8 mouse cellular contexts compared by ENCODE assay signal in the genomic region with DNA sequence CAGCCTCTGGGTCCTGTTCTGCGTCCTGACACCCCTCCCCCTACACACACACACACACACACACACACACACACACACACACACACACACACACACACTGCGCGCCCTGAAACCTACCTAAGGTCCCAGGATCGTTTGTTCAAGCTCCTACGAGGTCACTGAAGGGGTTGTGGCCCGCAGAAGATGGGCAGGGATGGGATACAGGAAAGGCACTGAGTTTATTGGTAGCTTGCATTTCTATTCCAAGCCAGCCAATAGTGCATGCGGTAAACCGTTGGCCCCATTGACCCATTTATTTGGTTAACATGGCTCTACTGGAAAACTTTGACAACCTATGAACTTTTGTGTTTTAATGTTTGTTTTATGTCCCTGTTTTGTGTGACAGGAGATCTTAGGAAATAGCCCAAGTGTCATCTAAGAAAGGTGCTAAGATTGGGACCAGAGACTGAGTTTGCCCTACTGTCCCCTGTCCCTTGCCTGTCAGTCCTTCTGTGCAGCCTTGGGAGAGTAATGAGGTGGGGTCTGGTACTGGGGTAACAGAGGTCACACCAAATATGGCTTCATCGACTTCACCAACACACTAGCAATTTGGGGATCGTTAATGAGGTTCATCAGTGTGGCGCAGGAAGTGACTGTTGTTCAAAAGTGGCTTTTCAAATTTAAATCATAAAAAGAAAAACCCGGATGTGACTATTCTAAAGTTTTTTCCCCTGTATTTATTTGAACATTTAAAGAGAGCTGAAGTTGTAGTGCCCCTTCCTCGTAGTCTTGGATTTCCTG. TPM values are rescaled to one million over a fixed set of nuclear protein-coding genes. Genes with fewer than 3 reads are reported as not detected.
DNase-seq lines count a peak whose midpoint lies in the region; ATAC-seq and TF ChIP-seq lines count a peak whose summit lies in the region.

No protein-coding gene starts in this region.

- H3K4me2 ChIP-seq in embryonic facial prominence, embryonic 15.5 days (replicated peaks): peak overlapping the region; percentile 76

- intact Hi-C loops in left cerebral cortex, adult 2 months (cut with DNase I): loop anchor here (5.0 kb wide), 1 partner anchor 114 kb away; the partner anchor contains the start of gene Ifnar1
- intact Hi-C loops in left cerebral cortex, postnatal 10 days (cut with DNase I): no loop called here

- H3K36me3 ChIP-seq in embryonic facial prominence, embryonic 15.5 days: no peaks in the 10 kb centered on the region
- peaks cover 28% of the 10 kb centered on the region for H3K36me3 ChIP-seq in limb, embryonic 10.5 days

- 35% methylated on average over 13 of the region's 13 CpGs for WGBS in embryonic facial prominence, embryonic 15.5 days
- WGBS in limb, embryonic 10.5 days: 43% methylated on average over 13 of the region's 13 CpGs

- no peaks in the 10 kb centered on the region for H3K27me3 ChIP-seq in embryonic facial prominence, embryonic 15.5 days
- no peaks in the 10 kb centered on the region for H3K27me3 ChIP-seq in limb, embryonic 10.5 days (ENCODE audit: low read depth, poor library complexity, severe bottlenecking)

- peak overlapping the region; percentile 88 for H3K9ac ChIP-seq in embryonic facial prominence, embryonic 15.5 days

- peak overlapping the region; percentile 94 for H3K27ac ChIP-seq in left cerebral cortex, adult 2 months
- H3K27ac ChIP-seq in embryonic facial prominence, embryonic 15.5 days (replicated peaks): peak overlapping the region; percentile 95
- peak overlapping the region; percentile 96 for H3K27ac ChIP-seq in limb, embryonic 10.5 days

- H3K4me3 ChIP-seq in left cerebral cortex, adult 2 months: peak overlapping the region; percentile 99
- H3K4me3 ChIP-seq in embryonic facial prominence, embryonic 15.5 days (replicated peaks): peak overlapping the region; percentile 98
- peak overlapping the region; percentile 84 for H3K4me3 ChIP-seq in limb, embryonic 10.5 days

- no peaks in the 10 kb centered on the region for H3K9me3 ChIP-seq in embryonic facial prominence, embryonic 15.5 days (replicated peaks)
- no peaks in the 10 kb centered on the region for H3K9me3 ChIP-seq in limb, embryonic 10.5 days (replicated peaks)

- no peak for TF ChIP-seq CTCF in left cerebral cortex, adult 2 months (IDR thresholded peaks at IDR 0.05)

- ATAC-seq in embryonic facial prominence, embryonic 15.5 days (ENCODE audit: insufficient number of reproducible peaks, low FRiP score, low TSS enrichment, low read depth): no peak

- no peak for DNase-seq in left cerebral cortex, adult 2 months (ENCODE audit: extremely low spot score in 1 of 2, low spot score in 2 of 2)
- no peak for DNase-seq in left cerebral cortex, adult 18-20 months (ENCODE audit: low spot score in 2 of 2)
- no peak for DNase-seq in limb, embryonic 10.5 days (ENCODE audit: low spot score)
- DNase-seq in naive thymus-derived CD4-positive, alpha-beta T cell, adult 2 months (ENCODE audit: low read depth): peak; percentile 63
- no peak for DNase-seq in layer of hippocampus, postnatal 10 days (ENCODE audit: low spot score in 2 of 2)
- no peak for DNase-seq in left cerebral cortex, postnatal 10 days (ENCODE audit: extremely low spot score in 1 of 2, low spot score in 2 of 2)
- DNase-seq in layer of hippocampus, adult 18-20 months (ENCODE audit: low spot score in 2 of 2): no peak

- H3K4me1 ChIP-seq in embryonic facial prominence, embryonic 15.5 days: peaks cover 29% of the 10 kb centered on the region
- peaks cover 17% of the 10 kb centered on the region for H3K4me1 ChIP-seq in limb, embryonic 10.5 days

RNA-seq across cellular contexts. Expression of gene Ifnar2, which starts 1.1 kb away (rescaled TPM):
- total RNA-seq in left cerebral cortex, adult 2 months (2021): 10 to 100 TPM; 20.2 to 20.3 TPM
- total RNA-seq in left cerebral cortex, adult 18-20 months (2021): 10 to 100 TPM; 21.0 to 23.7 TPM
- 60.4 and 61.7 TPM in 2 replicates for polyA plus RNA-seq in embryonic facial prominence, embryonic 15.5 days (2015; fragmentation: Nextera tagmentation; extraction: Ambion mirVana)
- polyA plus RNA-seq in limb, embryonic 10.5 days (2016; fragmentation: Nextera tagmentation; extraction: Ambion mirVana): 33.0 and 35.3 TPM in 2 replicates
- 10 to 100 TPM; 23.7 to 24.4 TPM for total RNA-seq in layer of hippocampus, postnatal 10 days (2021)
- total RNA-seq in left cerebral cortex, postnatal 10 days (2021): 10 to 100 TPM; 20.9 to 22.0 TPM
- 10 to 100 TPM; 22.8 to 25.9 TPM for total RNA-seq in layer of hippocampus, adult 18-20 months (2021)

RNA-seq across cellular contexts. Expression of gene Gm21970, which starts 17.9 kb away (rescaled TPM):
- total RNA-seq in left cerebral cortex, adult 2 months (2021): not detected
- not detected for total RNA-seq in left cerebral cortex, adult 18-20 months (2021)
- polyA plus RNA-seq in embryonic facial prominence, embryonic 15.5 days (2015; fragmentation: Nextera tagmentation; extraction: Ambion mirVana): not detected in 2 replicates
- polyA plus RNA-seq in limb, embryonic 10.5 days (2016; fragmentation: Nextera tagmentation; extraction: Ambion mirVana): not detected in 2 replicates
- total RNA-seq in layer of hippocampus, postnatal 10 days (2021): 1 to 10 TPM in 1 of 2 experiments, not detected in 1; 1.1 TPM
- total RNA-seq in left cerebral cortex, postnatal 10 days (2021): not detected
- not detected for total RNA-seq in layer of hippocampus, adult 18-20 months (2021)

RNA-seq across cellular contexts. Expression of gene Il10rb, which starts 32.3 kb away (rescaled TPM):
- 1 to 10 TPM; 8.5 to 9.1 TPM for total RNA-seq in left cerebral cortex, adult 2 months (2021)
- 1 to 10 TPM; 9.8 to 9.9 TPM for total RNA-seq in left cerebral cortex, adult 18-20 months (2021)
- polyA plus RNA-seq in embryonic facial prominence, embryonic 15.5 days (2015; fragmentation: Nextera tagmentation; extraction: Ambion mirVana): 33.3 and 37.0 TPM in 2 replicates
- 7.0 TPM in 2 replicates for polyA plus RNA-seq in limb, embryonic 10.5 days (2016; fragmentation: Nextera tagmentation; extraction: Ambion mirVana)
- 1 to 10 TPM; 7.4 to 8.6 TPM for total RNA-seq in layer of hippocampus, postnatal 10 days (2021)
- 1 to 10 TPM; 7.9 to 8.9 TPM for total RNA-seq in left cerebral cortex, postnatal 10 days (2021)
- total RNA-seq in layer of hippocampus, adult 18-20 months (2021): 1 to 10 TPM; 7.8 to 9.5 TPM
